Mouse (Mus musculus) MEL (cell line): Measurements from ENCODE around the gene Pfkfb3. TPM values are rescaled to one million over a fixed set of nuclear protein-coding genes. Genes with fewer than 3 reads are reported as not detected.

ENCODE experiments used
- DNase-seq: peaks from one replicate; pipeline ENCODE4 v3.0.0; 2011; ENCODE audit warnings: low read depth, low spot score
- H3K27ac ChIP-seq: 2 replicates; pipeline ENCODE4 v1.5.1; 2012; ENCODE audit warnings: low read depth, mild to moderate bottlenecking, control low read depth, low read length, moderate library complexity; ENCODE audit not compliant: control insufficient read depth
- H3K27me3 ChIP-seq, 2 experiments: fragments of 150-350 bp in 1 of 2; sonication (generic) in 1 of 2; 2 replicates each; pipeline ENCODE4 v1.6.1; 2012; ENCODE audit warnings: low read length in 2 of 2, mild to moderate bottlenecking in 2 of 2, improper control_type of control experiment in 1 of 2, moderate library complexity in 1 of 2; ENCODE audit not compliant: insufficient read depth in 2 of 2, control insufficient read depth in 1 of 2
- H3K36me3 ChIP-seq, 2 experiments: 2 replicates each; pipeline ENCODE4 v1.6.1; 2012 to 2014; ENCODE audit warnings: low read length in 2 of 2, improper control_type of control experiment in 1 of 2, inconsistent platforms in 1 of 2, mild to moderate bottlenecking in 1 of 2; ENCODE audit not compliant: insufficient read depth in 2 of 2, control insufficient read depth in 1 of 2
- H3K4me1 ChIP-seq, 2 experiments: fragments of 150-350 bp in 1 of 2; sonication (generic) in 1 of 2; 2 replicates each; pipeline ENCODE4 v1.6.1; 2012; ENCODE audit warnings: low read length in 2 of 2, improper control_type of control experiment in 1 of 2, mild to moderate bottlenecking in 1 of 2; ENCODE audit not compliant: insufficient read depth in 2 of 2, control insufficient read depth in 1 of 2
- H3K4me3 ChIP-seq, 2 experiments: fragments of 150-350 bp in 1 of 2; sonication (generic) in 1 of 2; 2 replicates each; pipeline ENCODE4 v1.5.1; 2012; ENCODE audit warnings: low read depth in 2 of 2, low read length in 2 of 2, mild to moderate bottlenecking in 2 of 2, moderate library complexity in 2 of 2, control low read depth in 1 of 2, improper control_type of control experiment in 1 of 2; ENCODE audit not compliant: control insufficient read depth in 1 of 2, insufficient read depth in 1 of 2
- H3K79me2 ChIP-seq: 2 replicates; pipeline ENCODE4 v1.6.1; 2012; ENCODE audit warnings: mild to moderate bottlenecking, low read length, moderate library complexity; ENCODE audit not compliant: control insufficient read depth, poor library complexity, insufficient read depth
- H3K9ac ChIP-seq: 2 replicates; pipeline ENCODE4 v1.6.1; 2012; ENCODE audit warnings: low read depth, mild to moderate bottlenecking, control low read depth, low read length, moderate library complexity; ENCODE audit not compliant: control insufficient read depth, poor library complexity, severe bottlenecking
- H3K9me3 ChIP-seq: fragments of 150-350 bp; sonication (generic); replicated peaks from 2 replicates; pipeline ENCODE4 v1.6.1; 2012; ENCODE audit warnings: mild to moderate bottlenecking, low read length, improper control_type of control experiment, moderate library complexity; ENCODE audit not compliant: insufficient read depth
- BHLHE40 ChIP-seq: IDR thresholded peaks from 2 replicates; pipeline ENCODE4 v1.6.1; 2012; ENCODE audit warnings: low read depth, mild to moderate bottlenecking, inconsistent platforms, low read length, improper control_type of control experiment, borderline replicate concordance
- CHD1 ChIP-seq: IDR thresholded peaks from 2 replicates; pipeline ENCODE4 v1.6.1; 2012; ENCODE audit warnings: low read depth, mild to moderate bottlenecking, inconsistent platforms, low read length, improper control_type of control experiment
- E2F4 ChIP-seq: IDR thresholded peaks from 2 replicates; pipeline ENCODE4 v1.6.1; 2011; ENCODE audit warnings: low read depth, low read length, improper control_type of control experiment, borderline replicate concordance
- ELF1 ChIP-seq: IDR thresholded peaks from 2 replicates; pipeline ENCODE4 v1.6.1; 2014; ENCODE audit warnings: low read depth, mild to moderate bottlenecking, inconsistent platforms, low read length, improper control_type of control experiment, moderate library complexity
- ETS1 ChIP-seq: IDR thresholded peaks from 2 replicates; pipeline ENCODE4 v1.6.1; 2012; ENCODE audit warnings: low read depth, mild to moderate bottlenecking, inconsistent platforms, low read length, improper control_type of control experiment, moderate library complexity
- GABPA ChIP-seq: IDR thresholded peaks from 2 replicates; pipeline ENCODE4 v1.6.1; 2012; ENCODE audit warnings: low read depth, mild to moderate bottlenecking, inconsistent platforms, low read length, improper control_type of control experiment, moderate library complexity
- GATA1 ChIP-seq: IDR thresholded peaks from 2 replicates; pipeline ENCODE4 v1.6.1; 2011; ENCODE audit warnings: low read depth, low read length, improper control_type of control experiment
- JUND ChIP-seq: IDR thresholded peaks from 2 replicates; pipeline ENCODE4 v1.6.1; 2011; ENCODE audit warnings: low read depth, mild to moderate bottlenecking, improper control_type of control experiment, low read length
- KAT2A ChIP-seq: conservative IDR thresholded peaks from 2 replicates; pipeline ENCODE4 v1.6.1; 2012; ENCODE audit warnings: low read depth, low read length, improper control_type of control experiment, inconsistent platforms
- MAFK ChIP-seq: IDR thresholded peaks from 2 replicates; pipeline ENCODE4 v1.6.1; 2011; ENCODE audit warnings: low read depth, mild to moderate bottlenecking, low read length, improper control_type of control experiment, borderline replicate concordance
- MAX ChIP-seq: IDR thresholded peaks from 2 replicates; pipeline ENCODE4 v1.6.1; 2011; ENCODE audit warnings: low read length, improper control_type of control experiment
- MAZ ChIP-seq: IDR thresholded peaks from 2 replicates; pipeline ENCODE4 v1.6.1; 2012; ENCODE audit warnings: low read depth, mild to moderate bottlenecking, inconsistent platforms, low read length, improper control_type of control experiment
- MEF2A ChIP-seq: IDR thresholded peaks from 2 replicates; pipeline ENCODE4 v1.6.1; 2014; ENCODE audit warnings: low read depth, mild to moderate bottlenecking, inconsistent platforms, low read length, improper control_type of control experiment; ENCODE audit not compliant: poor library complexity, insufficient replicate concordance, severe bottlenecking; ENCODE audit errors: extremely low read depth
- MYB ChIP-seq: IDR thresholded peaks from 2 replicates; pipeline ENCODE4 v1.6.1; 2011; ENCODE audit warnings: mild to moderate bottlenecking, low read depth, low read length, improper control_type of control experiment
- MYC ChIP-seq: IDR thresholded peaks from 2 replicates; pipeline ENCODE4 v1.6.1; 2011; ENCODE audit warnings: low read depth, mild to moderate bottlenecking, low read length, improper control_type of control experiment, moderate library complexity
- NELFE ChIP-seq: IDR thresholded peaks from 2 replicates; pipeline ENCODE4 v1.6.1; 2011; ENCODE audit warnings: low read depth, low read length, improper control_type of control experiment
- NRF1 ChIP-seq: IDR thresholded peaks from 2 replicates; pipeline ENCODE4 v1.6.1; 2014; ENCODE audit warnings: low read depth, mild to moderate bottlenecking, inconsistent platforms, low read length, improper control_type of control experiment, moderate library complexity; ENCODE audit not compliant: poor library complexity, insufficient read depth, severe bottlenecking
- POLR2AphosphoS2 ChIP-seq: IDR thresholded peaks from 2 replicates; pipeline ENCODE4 v1.6.1; 2011; ENCODE audit warnings: low read length, improper control_type of control experiment
- POLR2AphosphoS5 ChIP-seq: IDR thresholded peaks from 2 replicates; pipeline ENCODE4 v1.6.1; 2012; ENCODE audit warnings: low read depth, borderline replicate concordance, mild to moderate bottlenecking, inconsistent platforms, low read length, moderate library complexity, mixed read lengths
- RAD21 ChIP-seq: IDR thresholded peaks from 2 replicates; pipeline ENCODE4 v1.6.1; 2011; ENCODE audit warnings: mild to moderate bottlenecking, low read depth, low read length, improper control_type of control experiment
- SMC3 ChIP-seq: IDR thresholded peaks from 2 replicates; pipeline ENCODE4 v1.6.1; 2011; ENCODE audit warnings: low read depth, low read length, improper control_type of control experiment
- TAL1 ChIP-seq: IDR thresholded peaks from 2 replicates; pipeline ENCODE4 v1.6.1; 2012; ENCODE audit warnings: mild to moderate bottlenecking, inconsistent platforms, low read length, moderate library complexity, mixed read lengths
- TBP ChIP-seq: IDR thresholded peaks from 2 replicates; pipeline ENCODE4 v1.8.0; 2011; ENCODE audit warnings: low read depth, low read length, improper control_type of control experiment
- TCF12 ChIP-seq: IDR thresholded peaks from 2 replicates; pipeline ENCODE4 v1.6.1; 2014; ENCODE audit warnings: low read depth, mild to moderate bottlenecking, inconsistent platforms, low read length, improper control_type of control experiment, moderate library complexity
- UBTF ChIP-seq: IDR thresholded peaks from 2 replicates; pipeline ENCODE4 v1.6.1; 2012; ENCODE audit warnings: low read depth, mild to moderate bottlenecking, inconsistent platforms, low read length, improper control_type of control experiment, moderate library complexity, borderline replicate concordance; ENCODE audit not compliant: insufficient read depth
- USF1 ChIP-seq: IDR thresholded peaks from 2 replicates; pipeline ENCODE4 v1.6.1; 2014; ENCODE audit warnings: low read depth, mild to moderate bottlenecking, inconsistent platforms, low read length, improper control_type of control experiment, moderate library complexity
- ZNF384 ChIP-seq: IDR thresholded peaks from 2 replicates; pipeline ENCODE4 v1.6.1; 2012; ENCODE audit warnings: low read depth, mild to moderate bottlenecking, inconsistent platforms, low read length, improper control_type of control experiment
- polyA plus RNA-seq, 2 experiments: library from polyadenylated mRNA; stranded (reverse) in 1 of 2; unstranded in 1 of 2; fragments of >175 nt in 1 of 2; fragments of >200 nt in 1 of 2; gene quantifications; 2 replicates each; pipeline versions ENCODE4 v1.2.1 to v1.2.4; 2012; ENCODE audit warnings: low replicate concordance in 2 of 2, low read depth in 1 of 2; ENCODE audit not compliant: insufficient read length in 2 of 2, insufficient read depth in 1 of 2, missing spikeins in 1 of 2
- total RNA-seq: library from RNA; depleted of rRNA; stranded (reverse); fragments of 300-350 nt; gene quantifications from 2 replicates; pipeline ENCODE4 v1.2.3, GENCODE M21; 2012

Pfkfb3 gene
- total and polyA plus RNA-seq, 3 experiments, result 9.9 to 13.8 TPM; not detected in 1

- no peak overlapping the region for H3K27ac ChIP-seq
- H3K4me1 ChIP-seq, result peaks cover 0 to 2% of the 10 kb centered on the region in 2 experiments; a peak in 1 of 4 replicates
- H3K79me2 ChIP-seq, result peaks cover 11% of the 10 kb centered on the region
- no peak for DNase-seq
- no peaks in the 10 kb centered on the region for H3K27me3 ChIP-seq
- TF ChIP-seq USF1, result no peak
- no peak for TF ChIP-seq TBP
- TF ChIP-seq ELF1, result no peak
- TF ChIP-seq NRF1, result no peak
- H3K36me3 ChIP-seq, result no peaks in the 10 kb centered on the region; a peak in 1 of 4 replicates
- H3K4me3 ChIP-seq, result peak overlapping the region; percentile 72 to 80
- no peaks in the 10 kb centered on the region for H3K9me3 ChIP-seq
- H3K9ac ChIP-seq, result peak overlapping the region; percentile 37
Observed at GRCm38 (mm10) chr2:11500666-11501065, 53.2 kb downstream of the Pfkfb3 start.

- Histone ChIP-seq H3K4me3 (no peak overlapping the region), H3K27me3 (no peaks in the 10 kb centered on the region)
Observed at GRCm38 (mm10) chr2:11496601-11497031, 57.3 kb downstream of the Pfkfb3 start.

GRCm38 (mm10) chr2:11494841-11495255 lies 59.0 kb downstream of the Pfkfb3 start:
- no peaks in the 10 kb centered on the region for H3K79me2 ChIP-seq
- H3K27me3 ChIP-seq, result no peaks in the 10 kb centered on the region
- no peaks in the 10 kb centered on the region for H3K4me1 ChIP-seq
- no peak for DNase-seq
- H3K36me3 ChIP-seq, result peaks cover 0 to 2% of the 10 kb centered on the region in 2 experiments; a peak in 1 of 4 replicates
- H3K27ac ChIP-seq, result no peak overlapping the region
- H3K4me3 ChIP-seq, result no peak overlapping the region
- H3K9me3 ChIP-seq, result no peaks in the 10 kb centered on the region
- no peak overlapping the region for H3K9ac ChIP-seq
- TF ChIP-seq MAZ (no peak), MYB (no peak), POLR2AphosphoS5 (no peak), ELF1 (no peak), SMC3 (no peak), GATA1 (no peak), UBTF (no peak), RAD21 (no peak), NELFE (no peak), ZNF384 (no peak), BHLHE40 (no peak), TCF12 (no peak), POLR2AphosphoS2 (no peak), USF1 (no peak), NRF1 (no peak), JUND (no peak), GABPA (no peak), MYC (no peak), TAL1 (no peak), MAFK (no peak)
- TF ChIP-seq, all 39 proteins: peak for 0

More at GRCm38 (mm10) chr2:11496601-11497031, 57.3 kb downstream of the Pfkfb3 start:
- Histone ChIP-seq H3K4me1 (peaks cover 0 to 2% of the 10 kb centered on the region in 2 experiments; a peak in 1 of 4 replicates), H3K9ac (no peak overlapping the region), H3K9me3 (no peaks in the 10 kb centered on the region), H3K27ac (no peak overlapping the region), H3K79me2 (peaks cover 10% of the 10 kb centered on the region), H3K36me3 (peaks cover 0 to 2% of the 10 kb centered on the region in 2 experiments; a peak in 1 of 4 replicates)
- TF ChIP-seq ETS1 (no peak), JUND (no peak), MAX (no peak), E2F4 (no peak), KAT2A (no peak), CHD1 (no peak), MEF2A (no peak)
- DNase-seq, result peak; percentile 10
